Mouse (Mus musculus): ENCODE results near the gene Plb1.

DNA sequence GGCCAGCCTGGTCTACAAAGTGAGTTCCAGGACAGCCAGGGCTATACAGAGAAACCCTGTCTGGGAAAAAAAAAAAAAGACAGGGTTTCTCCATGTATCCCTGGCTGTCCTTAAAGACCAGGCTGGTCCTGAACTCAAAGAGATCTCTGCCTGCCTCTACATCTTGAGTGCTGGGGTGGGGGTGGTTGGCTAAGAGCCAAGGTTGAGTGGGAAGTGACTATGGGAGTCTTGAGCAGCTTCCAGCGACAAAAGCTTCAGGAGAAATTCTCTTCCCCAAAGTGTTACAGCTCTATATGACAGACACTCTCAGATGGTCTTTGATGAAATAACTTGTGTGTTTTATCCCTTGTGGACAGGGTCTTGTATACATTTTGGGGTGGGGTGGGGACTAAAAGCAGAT lies 136.9 kb downstream of the Plb1 start:
- TF ChIP-seq CTCF (IDR thresholded peaks at IDR 0.05; ENCODE audit: low read depth) = no peak
- no peak for TF ChIP-seq EP300 (IDR thresholded peaks at IDR 0.05; ENCODE audit: low read depth)

All from liver, postnatal 0 days (tissue).